Mouse (Mus musculus) gastrocnemius, adult 8-10 months (tissue): Measurements from ENCODE around the gene Nrp1. TPM values are rescaled to one million over a fixed set of nuclear protein-coding genes. Genes with fewer than 3 reads are reported as not detected.

Experiments
- DNase-seq, 2 experiments: peaks; one replicate each; pipeline ENCODE4 v3.0.0; 2022; ENCODE audit warnings: low spot score in 2 of 2
- microRNA-seq: library from miRNA; unstranded; fragments of <30 nt; microRNA quantifications from one replicate; pipeline ENCODE4 v1.2.0, GENCODE M21; 2022
- total RNA-seq, 4 experiments: library from RNA; stranded (reverse); gene quantifications; 2 replicates each; pipeline ENCODE4 v1.2.4; 2022

The Nrp1 gene
- total RNA-seq, 4 experiments from 2014 or later, result 15.6 to 29.7 (median 19.0) TPM

DNA sequence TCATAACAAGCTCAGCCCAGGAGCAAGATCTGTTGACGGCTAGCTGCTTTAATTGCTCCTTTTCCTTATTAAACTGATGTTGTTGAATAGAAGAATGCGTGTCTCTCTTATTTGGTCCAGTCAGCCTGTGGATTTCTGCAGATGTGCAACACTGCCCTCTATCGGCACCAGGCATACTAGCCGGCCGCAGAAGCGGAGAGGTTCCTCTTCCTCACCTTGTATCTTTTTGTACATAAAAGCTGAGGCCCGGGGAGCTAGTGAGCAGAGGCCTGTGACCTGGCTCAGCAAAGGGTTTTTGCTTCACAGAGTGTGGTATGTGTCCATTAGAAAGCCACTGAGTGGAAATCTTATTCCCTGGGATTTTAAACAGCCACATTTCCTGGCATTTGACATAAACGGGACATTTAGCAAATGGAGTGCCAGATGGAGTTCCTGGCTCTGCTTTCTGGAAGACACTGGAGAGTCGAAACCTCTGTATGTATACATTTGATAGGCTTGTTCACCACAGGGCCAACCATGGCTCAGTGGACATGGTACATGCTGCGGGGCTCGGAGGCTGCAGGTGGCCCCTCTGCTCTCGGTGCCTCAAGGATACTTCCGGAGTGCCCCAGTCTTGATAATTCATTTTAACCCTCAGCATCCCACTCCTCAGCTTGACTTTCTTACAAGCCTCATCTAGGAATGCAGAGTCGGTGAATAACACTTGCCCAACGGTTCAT, 193.2 kb downstream of the Nrp1 start:
- DNase-seq, result peak; percentile 23 to 37

Small RNAs within 50 kb of the gene (microRNA-seq; reads per million reads assigned to microRNA genes)
- not detected for gene Mir1903
